Mouse (Mus musculus) ovary, adult 10 weeks (tissue): ENCODE data around the gene 9230110F15Rik. TPM values are rescaled to one million over a fixed set of nuclear protein-coding genes. Genes with fewer than 3 reads are reported as not detected.

ENCODE experiments used
- polyA plus RNA-seq: library from polyadenylated mRNA; stranded (reverse); fragments of 350-450 nt; fragmentation: Illumina TruSeq; extraction: RNeasy Lipid Tissue Mini Kit (QIAGEN cat#74804); gene quantifications from one replicate; pipeline ENCODE4 v1.2.3, GENCODE M21; 2014

The 9230110F15Rik gene
- not detected for polyA plus RNA-seq

DNA sequence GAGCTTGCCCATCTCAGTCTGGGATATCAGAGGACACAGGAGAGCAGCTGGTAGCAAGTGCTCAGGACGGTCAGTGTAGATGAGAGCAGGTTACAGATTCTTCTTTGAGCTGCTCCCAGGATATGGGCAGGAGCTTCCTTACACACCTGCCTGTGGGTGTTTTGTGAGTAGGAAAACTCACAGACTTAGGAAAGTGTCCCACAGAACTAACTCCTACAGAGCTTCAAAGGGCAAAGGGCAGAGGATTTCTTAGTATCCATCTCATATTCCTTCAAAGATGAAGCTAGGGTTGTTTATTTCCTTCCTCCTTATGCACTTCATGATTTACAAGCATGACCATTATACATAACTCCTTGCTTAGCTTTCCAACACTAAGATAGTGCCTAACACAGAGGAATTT, at the start of gene 9230110F15Rik:
Gene 9230110F15Rik, minus strand, starts transcription at position 101 of the 400 bp plus-strand sequence.

DNA sequence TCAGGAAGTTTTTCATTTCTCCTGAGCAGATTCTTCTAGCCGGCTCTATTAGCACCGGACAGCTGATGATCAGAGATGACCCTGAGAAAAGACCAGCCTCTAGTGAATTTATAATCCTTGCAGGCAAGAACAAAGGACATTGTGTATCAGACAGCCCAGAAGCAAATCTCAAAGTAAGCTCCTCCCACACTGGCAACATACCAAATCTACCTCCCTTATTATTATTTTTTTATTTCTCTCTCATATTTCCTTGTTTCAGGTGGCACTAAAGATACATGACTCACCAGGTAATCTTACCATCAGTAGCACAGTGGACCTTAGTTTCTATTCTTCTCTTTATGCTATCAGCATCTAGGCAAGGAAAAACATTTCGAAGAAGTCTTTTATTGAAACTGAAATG, 53.9 kb downstream of the 9230110F15Rik start, which contains the start of the genes Gm27235 and D730048I06Rik:
Gene Gm27235, minus strand, starts transcription at position 101 of the 400 bp plus-strand sequence.
Gene D730048I06Rik, minus strand, starts transcription at position 112 of the 400 bp plus-strand sequence.

Other genes starting within 250 kb of the 9230110F15Rik start
- not detected for gene Pate4, start 232.2 kb downstream of the 9230110F15Rik start, polyA plus RNA-seq
- not detected for gene Pate3, start 195.9 kb downstream of the 9230110F15Rik start, polyA plus RNA-seq
- gene Pate1, start 156.8 kb downstream of the 9230110F15Rik start, polyA plus RNA-seq, result not detected
- gene Gm17677, start 103.1 kb downstream of the 9230110F15Rik start, polyA plus RNA-seq, result not detected
- gene Gm17727, start 66.0 kb downstream of the 9230110F15Rik start, polyA plus RNA-seq, result not detected
- not detected for gene Gm27235, start 54.0 kb downstream of the 9230110F15Rik start, polyA plus RNA-seq
- 0.60 TPM for gene D730048I06Rik, start 54.0 kb downstream of the 9230110F15Rik start, polyA plus RNA-seq
- not detected for gene 9230113P08Rik, start 64.3 kb upstream of the 9230110F15Rik start, polyA plus RNA-seq